Mouse (Mus musculus) gastrocnemius, postnatal 25 days (tissue): Measurements from ENCODE around the gene Six6. TPM values are rescaled to one million over a fixed set of nuclear protein-coding genes. Genes with fewer than 3 reads are reported as not detected.
A peak's percentile ranks its signal among the peaks of the same experiment; 100 is the strongest.

Experiments
- DNase-seq: peaks from one replicate; pipeline ENCODE4 v3.0.0; 2022
- total RNA-seq, 2 experiments: library from RNA; stranded (reverse); gene quantifications; 1 replicate in 1 of 2; 2 replicates in 1 of 2; pipeline ENCODE4 v1.2.3; 2021

Gene Six6
- total RNA-seq, 2 experiments from 2014 or later, result not detected

- DNase-seq, result no peak
Measured at GRCm38 (mm10) chr12:72957829-72958424, 18.2 kb downstream of the Six6 start.

- DNase-seq, result no peak
Measured at GRCm38 (mm10) chr12:72958446-72958845, 18.8 kb downstream of the Six6 start.

- no peak for DNase-seq
Measured at GRCm38 (mm10) chr12:72962761-72963160, 23.1 kb downstream of the Six6 start.

- no peak for DNase-seq
Measured at GRCm38 (mm10) chr12:72967541-72967940, 27.8 kb downstream of the Six6 start.

- no peak for DNase-seq
Measured at GRCm38 (mm10) chr12:72970620-72971019, 30.9 kb downstream of the Six6 start.

- no peak for DNase-seq
Measured at GRCm38 (mm10) chr12:72973161-72973560, 33.5 kb downstream of the Six6 start.

- no peak for DNase-seq
Measured at GRCm38 (mm10) chr12:72976172-72976571, 36.5 kb downstream of the Six6 start.

GRCm38 (mm10) chr12:72976718-72977117 is 37.0 kb downstream of the Six6 start:
- DNase-seq, result peak; percentile 59

GRCm38 (mm10) chr12:72977851-72978250 is 38.2 kb downstream of the Six6 start:
- DNase-seq, result no peak

- no peak for DNase-seq
Measured at GRCm38 (mm10) chr12:72979236-72979635, 39.5 kb downstream of the Six6 start.

GRCm38 (mm10) chr12:72982616-72983015 is 42.9 kb downstream of the Six6 start:
- DNase-seq, result peak; percentile 30

GRCm38 (mm10) chr12:72983071-72983857 is 43.6 kb downstream of the Six6 start:
- peak; percentile 19 for DNase-seq

Other genes starting within 250 kb of the Six6 start
- gene Ppm1a, start 182.4 kb upstream of the Six6 start, total RNA-seq, result 100 to 1,000 TPM; 215 to 234 TPM
- under 1 TPM; 0.38 to 0.54 TPM for gene 4930447C04Rik, start 882 bp downstream of the Six6 start, total RNA-seq
- 10 to 100 TPM; 47.7 to 51.0 TPM for gene Six1, start 114.0 kb downstream of the Six6 start, total RNA-seq
- gene Six4, start 173.6 kb downstream of the Six6 start, total RNA-seq, result 10 to 100 TPM; 12.3 to 13.2 TPM
- 10 to 100 TPM; 16.1 to 17.2 TPM for gene Mnat1, start 183.8 kb downstream of the Six6 start, total RNA-seq